Mouse (Mus musculus) CH12.LX (cell line): ENCODE results near the gene Cst12. TPM values are rescaled to one million over a fixed set of nuclear protein-coding genes. Genes with fewer than 3 reads are reported as not detected.

Experiments
- DNase-seq: peaks from one replicate; pipeline ENCODE4 v3.0.0-alpha.2; 2013; ENCODE audit errors: extremely low read depth
- H3K27ac ChIP-seq: 2 replicates; pipeline ENCODE4 v1.5.1; 2012; ENCODE audit warnings: low read depth, mild to moderate bottlenecking, control low read depth, moderate library complexity; ENCODE audit not compliant: insufficient read depth
- H3K27me3 ChIP-seq: replicated peaks from 2 replicates; pipeline ENCODE3; 2012; ENCODE audit warnings: inconsistent platforms
- H3K36me3 ChIP-seq, 2 experiments: replicated peaks in 1 of 2; 2 replicates each; pipeline versions ENCODE3 to v1.6.1; 2012; ENCODE audit warnings: inconsistent platforms in 1 of 2, low read length in 1 of 2, mild to moderate bottlenecking in 1 of 2, mixed read lengths in 1 of 2, moderate library complexity in 1 of 2; ENCODE audit not compliant: control insufficient read depth in 1 of 2, insufficient read depth in 1 of 2
- H3K4me1 ChIP-seq, 2 experiments: 2 replicates each; pipeline ENCODE4 v1.6.1; 2012; ENCODE audit warnings: inconsistent platforms in 1 of 2, moderate library complexity in 1 of 2; ENCODE audit not compliant: insufficient read depth in 2 of 2, control insufficient read depth in 1 of 2
- H3K4me2 ChIP-seq: 2 replicates; pipeline ENCODE4 v1.6.1; 2012; ENCODE audit warnings: low read depth, mild to moderate bottlenecking, control low read depth; ENCODE audit not compliant: poor library complexity, insufficient read depth, severe bottlenecking
- H3K4me3 ChIP-seq, 3 experiments: fragments of 150-350 bp in 1 of 3; sonication (generic) in 1 of 3; replicated peaks in 1 of 3; 2 replicates each; pipeline versions ENCODE3 to v1.5.1; 2011 to 2012; ENCODE audit warnings: low read depth in 2 of 3, low read length in 2 of 3, mild to moderate bottlenecking in 2 of 3, moderate library complexity in 2 of 3, control low read depth in 1 of 3, improper control_type of control experiment in 1 of 3, inconsistent platforms in 1 of 3, mixed read lengths in 1 of 3; ENCODE audit not compliant: poor library complexity in 1 of 3
- H3K79me2 ChIP-seq: replicated peaks from 2 replicates; pipeline ENCODE4 v1.6.1; 2012; ENCODE audit warnings: mild to moderate bottlenecking, moderate library complexity; ENCODE audit not compliant: control insufficient read depth, poor library complexity, insufficient read depth, severe bottlenecking; ENCODE audit errors: extremely low read depth
- H3K9ac ChIP-seq: 2 replicates; pipeline ENCODE4 v1.6.1; 2012; ENCODE audit warnings: low read depth, mild to moderate bottlenecking, control low read depth, moderate library complexity; ENCODE audit not compliant: insufficient read depth
- H3K9me3 ChIP-seq: replicated peaks from 2 replicates; pipeline ENCODE3; 2012; ENCODE audit warnings: low read length, inconsistent platforms, mixed read lengths
- CHD1 ChIP-seq: IDR thresholded peaks from 2 replicates; pipeline ENCODE4 v1.6.1; 2012; ENCODE audit warnings: low read depth, low read length, improper control_type of control experiment, inconsistent platforms
- CHD2 ChIP-seq: IDR thresholded peaks from 2 replicates; pipeline ENCODE4 v1.6.1; 2011; ENCODE audit warnings: low read length, improper control_type of control experiment
- E2F4 ChIP-seq: IDR thresholded peaks from 2 replicates; pipeline ENCODE4 v1.6.1; 2011; ENCODE audit warnings: low read depth, low read length, improper control_type of control experiment; ENCODE audit not compliant: insufficient replicate concordance
- ELF1 ChIP-seq: IDR thresholded peaks from 2 replicates; pipeline ENCODE4 v1.6.1; 2014; ENCODE audit warnings: low read depth, mild to moderate bottlenecking, inconsistent platforms, low read length, improper control_type of control experiment
- EP300 ChIP-seq: IDR thresholded peaks from 2 replicates; pipeline ENCODE4 v1.6.1; 2011; ENCODE audit warnings: low read length, improper control_type of control experiment
- ETS1 ChIP-seq: conservative IDR thresholded peaks from 2 replicates; pipeline ENCODE4 v1.6.1; 2012; ENCODE audit warnings: low read depth, mild to moderate bottlenecking, inconsistent platforms, low read length, improper control_type of control experiment, moderate library complexity
- GABPA ChIP-seq: IDR thresholded peaks from 2 replicates; pipeline ENCODE4 v1.6.1; 2012; ENCODE audit warnings: low read depth, low read length, improper control_type of control experiment, inconsistent platforms; ENCODE audit not compliant: insufficient replicate concordance
- HCFC1 ChIP-seq: IDR thresholded peaks from 2 replicates; pipeline ENCODE4 v1.6.1; 2012; ENCODE audit warnings: low read depth, mild to moderate bottlenecking, inconsistent platforms, low read length, improper control_type of control experiment
- JUND ChIP-seq: conservative IDR thresholded peaks from 2 replicates; pipeline ENCODE4 v1.6.1; 2011; ENCODE audit warnings: low read depth, low read length, improper control_type of control experiment
- NELFE ChIP-seq: IDR thresholded peaks from 2 replicates; pipeline ENCODE4 v1.6.1; 2011; ENCODE audit warnings: low read depth, low read length, improper control_type of control experiment
- PAX5 ChIP-seq: IDR thresholded peaks from 2 replicates; pipeline ENCODE4 v1.6.1; 2012; ENCODE audit warnings: low read length, inconsistent platforms, mixed read lengths
- POLR2A ChIP-seq: IDR thresholded peaks from 2 replicates; pipeline ENCODE4 v1.6.1; 2011; ENCODE audit warnings: low read depth, mild to moderate bottlenecking, improper control_type of control experiment, low read length
- POLR2AphosphoS2 ChIP-seq: IDR thresholded peaks from 2 replicates; pipeline ENCODE4 v1.6.1; 2011; ENCODE audit warnings: low read depth, low read length, improper control_type of control experiment
- RAD21 ChIP-seq: IDR thresholded peaks from 2 replicates; pipeline ENCODE4 v1.6.1; 2011; ENCODE audit warnings: low read depth, mild to moderate bottlenecking, low read length, improper control_type of control experiment, moderate library complexity
- SIN3A ChIP-seq: IDR thresholded peaks from 2 replicates; pipeline ENCODE4 v1.6.1; 2012; ENCODE audit warnings: low read length, improper control_type of control experiment, inconsistent platforms
- SMC3 ChIP-seq: IDR thresholded peaks from 2 replicates; pipeline ENCODE4 v1.6.1; 2011; ENCODE audit warnings: low read depth, low read length, improper control_type of control experiment
- TBP ChIP-seq: conservative IDR thresholded peaks from 2 replicates; pipeline ENCODE4 v1.6.1; 2011; ENCODE audit warnings: low read depth, low read length, improper control_type of control experiment
- TCF12 ChIP-seq: IDR thresholded peaks from 2 replicates; pipeline ENCODE4 v1.6.1; 2014; ENCODE audit warnings: low read depth, mild to moderate bottlenecking, inconsistent platforms, low read length, improper control_type of control experiment
- USF2 ChIP-seq: conservative IDR thresholded peaks from 2 replicates; pipeline ENCODE4 v1.6.1; 2011; ENCODE audit warnings: low read depth, low read length, improper control_type of control experiment
- ZC3H11A ChIP-seq: IDR thresholded peaks from 2 replicates; pipeline ENCODE4 v1.6.1; 2012; ENCODE audit warnings: low read depth, mild to moderate bottlenecking, inconsistent platforms, low read length, improper control_type of control experiment
- ZKSCAN1 ChIP-seq: IDR thresholded peaks from 2 replicates; pipeline ENCODE4 v1.6.1; 2012; ENCODE audit warnings: low read depth, inconsistent platforms, low read length, improper control_type of control experiment, borderline replicate concordance
- dilution Hi-C: fragments of 300-500 bp; cut with MboI; formaldehyde crosslinking; loops from 2 replicates; pipeline ENCODE4 v1.14.3; 2020; ENCODE audit warnings: low sequenced_read_pairs; ENCODE audit not compliant: extremely low pct_unique_long_range_greater_than_20kb, extremely low pct_ligation_motif_present
- in situ Hi-C: fragments of 300-500 bp; cut with MboI; formaldehyde crosslinking; loops from 3 replicates; pipeline ENCODE4 v1.14.3; 2019; ENCODE audit warnings: low sequenced_read_pairs, low pct_ligation_motif_present, low pct_unique_long_range_greater_than_20kb, mixed read lengths
- polyA plus RNA-seq: library from polyadenylated mRNA; unstranded; fragments of >175 nt; gene quantifications from 2 replicates; pipeline ENCODE4 v1.2.1, GENCODE M21; 2012; ENCODE audit warnings: low read depth; ENCODE audit not compliant: insufficient read length
- total RNA-seq, 2 experiments: library from RNA; depleted of rRNA; stranded (reverse); fragments of 300-350 nt in 1 of 2; fragments of >200 nt in 1 of 2; gene quantifications; 2 replicates each; pipeline ENCODE4 v1.2.3; 2012 to 2014

Gene Cst12
- total and polyA plus RNA-seq, 3 experiments: not detected

DNA sequence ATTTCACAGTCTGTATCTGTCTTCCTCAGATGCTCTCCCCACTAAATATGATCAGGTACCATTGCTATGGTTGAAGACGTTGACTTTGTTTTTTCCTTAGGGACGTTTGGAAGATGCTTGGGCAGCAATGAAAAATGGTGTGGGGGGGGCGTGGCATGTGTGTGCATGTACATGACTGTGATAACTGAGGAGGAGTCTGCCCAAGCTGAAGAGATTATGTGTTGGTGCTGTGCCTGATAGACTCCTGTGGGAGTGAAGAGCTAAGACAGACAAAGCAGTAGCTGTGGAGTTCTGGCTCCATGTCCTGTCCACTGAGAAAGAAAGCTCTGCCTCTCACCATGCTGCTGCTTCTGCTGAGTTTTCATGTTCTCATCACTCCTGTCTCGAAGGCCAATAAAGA lies 45.8 kb downstream of the Cst12 start, which contains the start of gene Cst9:
TSS of gene Cst9 (plus strand) at position 236 of the 400 bp plus-strand sequence.
- Histone ChIP-seq H3K4me2 (no peak within 1 kb of the TSS), H3K9me3 (no peaks in the 10 kb centered on the region), H3K27me3 (peaks cover 6% of the 10 kb centered on the region), H3K4me1 (no peaks in the 10 kb centered on the region), H3K36me3 (no peaks in the 10 kb centered on the region), H3K27ac (no peak within 1 kb of the TSS)
- dilution Hi-C loops: no loop called here
- in situ Hi-C loops: no loop called here
- TF ChIP-seq E2F4 (no peak), POLR2AphosphoS2 (no peak), USF2 (no peak), CHD2 (no peak), JUND (no peak), CHD1 (no peak), SMC3 (no peak), RAD21 (no peak), HCFC1 (no peak), EP300 (no peak), POLR2A (no peak), ELF1 (no peak), TCF12 (no peak), NELFE (no peak), ZKSCAN1 (no peak), PAX5 (no peak), ETS1 (no peak), TBP (no peak), SIN3A (no peak), ZC3H11A (no peak)
- TF ChIP-seq, all 38 proteins: peak for 0
- Histone ChIP-seq H3K4me3 (no peak within 1 kb of the TSS), H3K79me2 (no peaks in the 10 kb centered on the region), H3K9ac (no peak within 1 kb of the TSS)
- no peak for DNase-seq

DNA sequence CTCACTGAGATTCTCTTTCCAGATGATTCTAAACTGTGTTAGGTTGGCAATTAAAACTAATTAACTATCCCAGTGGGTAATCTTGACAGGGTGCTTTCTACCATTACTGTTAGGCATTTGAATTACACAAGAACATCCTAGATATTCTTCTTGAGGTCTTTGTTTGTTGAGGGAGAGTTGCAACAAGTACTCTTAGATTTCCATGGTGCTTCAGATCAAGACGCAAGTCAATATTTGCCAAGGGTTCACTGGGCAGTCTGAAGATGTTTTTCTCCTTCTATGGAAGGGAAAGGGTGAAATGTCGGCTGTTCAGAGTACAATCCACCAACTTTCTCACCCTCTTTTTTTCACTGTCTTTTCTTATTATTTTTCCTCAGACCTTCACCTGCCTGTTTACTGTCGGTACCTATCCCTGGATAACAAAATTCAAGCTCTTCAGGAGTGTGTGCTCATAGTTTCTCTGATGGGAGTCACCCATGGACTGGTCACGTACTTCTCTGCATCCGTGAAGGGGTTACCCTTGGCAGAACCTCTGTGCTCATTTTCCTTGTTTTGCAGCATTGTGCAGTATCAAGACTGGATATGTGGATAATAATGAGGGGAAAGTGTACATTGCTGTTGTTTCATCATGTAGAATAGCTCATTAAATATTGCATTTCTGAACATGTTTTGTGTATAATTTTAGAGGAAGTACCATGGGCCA lies 49.1 kb downstream of the Cst12 start:
- no peak for TF ChIP-seq HCFC1
- TF ChIP-seq GABPA: no peak
- H3K4me2 ChIP-seq: no peak overlapping the region
- H3K36me3 ChIP-seq: no peaks in the 10 kb centered on the region
- H3K9ac ChIP-seq: no peak overlapping the region
- H3K27ac ChIP-seq: no peak overlapping the region
- H3K27me3 ChIP-seq: peaks cover 4% of the 10 kb centered on the region
- no peak for DNase-seq
- H3K79me2 ChIP-seq: no peaks in the 10 kb centered on the region
- H3K4me3 ChIP-seq: no peak overlapping the region
- no peaks in the 10 kb centered on the region for H3K4me1 ChIP-seq
- dilution Hi-C loops: no loop called here
- H3K9me3 ChIP-seq: no peaks in the 10 kb centered on the region
- in situ Hi-C loops: no loop called here
